Mouse (Mus musculus): ENCODE data around the gene Axin2.

DNA sequence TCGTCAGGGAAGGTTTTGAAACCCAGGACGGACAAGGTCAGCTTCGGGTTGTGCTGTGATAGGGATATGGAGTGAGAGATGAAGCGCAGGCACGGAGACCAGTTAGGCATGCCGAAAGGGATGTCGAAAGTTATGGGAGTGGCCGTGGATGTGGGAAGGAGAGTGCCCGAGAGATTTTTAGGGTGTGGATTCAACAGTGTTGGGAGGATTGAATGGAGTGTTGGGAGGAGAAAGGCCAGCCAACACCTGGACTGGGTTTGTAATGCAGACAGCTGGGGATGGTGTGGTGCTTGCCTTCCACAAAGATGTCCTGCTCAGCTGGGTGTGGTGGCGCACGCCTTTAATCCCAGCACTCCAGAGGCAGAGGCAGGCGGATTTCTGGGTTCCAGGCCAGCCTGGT, 8.0 kb upstream of the Axin2 start:
- no peak for TF ChIP-seq CTCF (IDR thresholded peaks at IDR 0.05; ENCODE audit: insufficient read depth, low read depth, low read length)
- no peak for TF ChIP-seq POLR2A (IDR thresholded peaks at IDR 0.05; ENCODE audit: insufficient read depth, low read depth, low read length)

All from olfactory bulb, adult 2 months (tissue).